Mouse (Mus musculus) cerebellum, adult 18-20 months (tissue): Measurements from ENCODE around the gene Galns.

Experiments used
- DNase-seq, 2 experiments: peaks; one replicate each; pipeline ENCODE4 v3.0.0; 2021

Galns gene

GRCm38 (mm10) chr8:122531312-122531711, 80.0 kb downstream of the Galns start:
- DNase-seq = no peak

DNA sequence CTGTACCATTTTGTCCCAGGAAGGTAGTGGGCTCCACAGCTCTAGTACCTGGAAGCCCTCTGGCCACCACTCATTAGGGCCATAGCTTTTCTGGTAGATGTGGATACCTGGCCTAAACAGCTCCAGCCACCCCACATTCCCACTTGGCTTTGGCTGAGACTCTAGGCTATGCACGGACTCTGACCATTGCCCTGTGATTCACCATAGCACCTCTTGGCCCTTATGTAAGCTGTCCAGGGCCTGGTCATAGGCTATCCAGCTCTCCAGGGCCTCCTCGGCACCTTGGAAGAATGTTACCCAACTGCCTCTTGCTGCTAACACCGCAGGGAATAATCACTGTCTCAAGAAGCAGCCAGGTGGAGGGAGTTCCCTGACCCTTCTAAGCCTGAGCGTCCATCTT, 82.1 kb downstream of the Galns start:
- DNase-seq = no peak
